Mouse (Mus musculus) retina, postnatal 7 days (tissue): ENCODE data around the gene Dmtf1.
"Not testable (repeated sequence)": the region's sequence is repeated elsewhere in the genome, so short reads cannot be mapped to it uniquely, and the experiment has no call there.

Experiments used
- DNase-seq: peaks from one replicate; pipeline ENCODE4 v3.0.0-alpha.2; 2012; ENCODE audit warnings: low read depth, low spot score

Gene Dmtf1

DNA sequence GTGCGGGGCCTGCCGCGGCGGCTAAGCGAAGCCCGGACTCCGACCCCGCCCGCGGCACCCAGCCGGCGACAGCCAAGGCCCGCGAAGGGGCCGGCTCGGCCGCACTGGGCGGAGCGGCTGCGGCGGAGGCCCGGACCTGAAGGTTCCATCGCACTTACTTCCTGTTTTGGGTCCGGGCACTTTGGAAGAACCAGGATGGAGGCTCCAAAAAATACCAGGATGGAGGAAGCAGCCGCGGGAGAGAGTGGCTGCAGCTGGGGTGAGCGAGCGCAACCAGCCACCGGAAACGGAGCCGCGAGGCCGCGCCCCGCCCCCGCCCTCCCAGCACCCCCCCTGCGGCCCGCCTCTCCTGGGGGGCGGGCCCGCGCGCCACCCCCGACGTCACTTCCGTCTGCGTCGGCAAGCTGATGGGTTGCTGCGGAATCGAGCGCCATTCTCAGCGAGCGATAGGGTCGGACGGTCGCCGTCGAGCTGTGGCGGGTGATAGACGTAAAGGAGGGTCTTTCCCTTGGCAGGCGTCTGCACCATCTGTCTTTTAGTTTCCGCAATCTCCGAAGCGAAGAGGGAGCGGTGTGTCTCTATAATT, at the start of gene Dmtf1:
Gene Dmtf1 (minus strand): TSS at position 321 of the 586 bp plus-strand sequence.
- DNase-seq = peak; percentile 92

DNA sequence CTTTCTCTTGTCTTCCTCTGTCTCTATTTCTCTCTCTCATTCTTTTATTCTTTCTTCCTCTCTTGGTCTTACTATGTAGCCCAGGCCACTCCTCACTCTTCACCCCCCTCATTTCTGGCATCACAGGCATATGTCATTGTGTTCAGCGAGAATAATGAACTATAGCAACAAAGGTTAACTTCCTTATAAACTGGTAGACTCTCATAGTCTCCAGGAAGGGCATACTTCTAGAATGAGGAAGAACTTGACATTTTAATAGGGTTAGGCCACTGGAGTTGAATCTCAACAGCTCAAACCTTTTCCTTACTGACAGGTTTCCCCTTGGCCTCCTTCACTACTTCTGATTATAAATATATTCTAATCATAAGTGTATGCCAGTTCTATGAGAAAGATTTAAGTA, 24.9 kb upstream of the Dmtf1 start:
- DNase-seq = no peak

DNA sequence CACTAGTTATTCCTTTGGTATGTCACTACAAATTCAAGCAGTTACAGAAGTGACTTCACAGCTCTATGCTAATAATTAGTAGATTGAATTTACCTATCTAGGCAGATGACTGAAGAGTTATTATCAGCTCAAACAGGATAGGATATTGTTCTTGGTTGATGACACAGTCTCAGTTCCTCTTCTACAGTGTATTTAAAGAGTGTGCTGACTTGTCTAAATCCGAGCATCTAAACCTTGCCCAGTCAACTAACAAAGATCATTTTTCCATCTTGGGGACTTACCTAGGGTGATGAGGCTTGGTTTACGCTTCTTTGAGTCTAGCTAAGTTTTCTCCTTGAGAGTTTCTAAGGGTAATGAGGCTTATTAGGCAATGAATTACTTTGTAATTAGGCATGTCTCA, 11.7 kb upstream of the Dmtf1 start:
- DNase-seq = no peak

DNA sequence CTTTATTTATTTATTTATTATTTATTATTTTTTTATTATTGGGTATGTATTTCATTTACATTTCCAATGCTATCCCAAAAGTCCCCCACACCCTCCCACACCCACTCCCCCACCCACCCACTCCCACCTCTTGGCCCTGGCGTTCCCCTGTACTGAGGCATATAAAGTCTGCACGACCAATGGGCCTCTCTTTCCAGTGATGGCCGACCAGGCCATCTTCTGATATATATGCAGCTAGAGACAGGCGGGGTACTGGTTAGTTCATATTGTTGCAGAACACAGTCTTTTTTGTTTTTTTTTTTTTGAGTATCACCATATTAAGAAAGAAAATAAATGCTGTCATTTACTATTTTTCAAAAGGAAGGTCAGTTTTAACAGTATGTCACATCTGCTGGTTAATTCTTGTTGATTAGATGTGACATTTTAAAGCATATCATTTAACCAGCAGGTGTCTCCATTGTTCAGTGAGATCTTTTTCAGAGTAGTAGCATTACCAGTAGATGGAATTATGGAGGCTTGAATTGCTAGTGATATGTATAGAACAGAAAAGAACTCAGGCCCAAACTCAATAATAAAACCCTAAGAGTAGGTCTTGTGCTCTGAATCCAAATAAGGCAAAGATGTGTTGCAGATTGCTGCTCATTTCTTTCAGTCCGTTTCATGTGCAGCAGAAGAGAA, 7.9 kb upstream of the Dmtf1 start:
- peak; percentile 23 for DNase-seq

DNA sequence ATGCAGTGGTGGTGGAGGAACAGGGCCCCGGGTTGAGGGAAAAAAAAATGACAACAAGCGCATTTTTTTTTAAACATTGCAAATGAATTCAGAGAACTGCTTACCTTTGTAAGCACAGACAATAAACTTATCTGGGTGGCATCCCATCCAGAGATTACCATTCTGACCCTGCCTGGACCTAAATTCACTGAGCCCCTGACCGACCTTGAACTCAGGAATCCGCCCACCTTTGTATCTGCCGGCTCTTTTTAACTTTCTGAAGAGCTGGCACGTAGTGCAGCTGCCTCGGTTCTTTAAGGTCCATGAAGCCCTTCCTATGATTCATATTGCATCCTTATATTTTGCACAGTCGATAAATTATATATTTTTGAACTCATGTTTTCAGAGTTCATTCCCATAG, 4.8 kb upstream of the Dmtf1 start:
- DNase-seq = no peak

DNA sequence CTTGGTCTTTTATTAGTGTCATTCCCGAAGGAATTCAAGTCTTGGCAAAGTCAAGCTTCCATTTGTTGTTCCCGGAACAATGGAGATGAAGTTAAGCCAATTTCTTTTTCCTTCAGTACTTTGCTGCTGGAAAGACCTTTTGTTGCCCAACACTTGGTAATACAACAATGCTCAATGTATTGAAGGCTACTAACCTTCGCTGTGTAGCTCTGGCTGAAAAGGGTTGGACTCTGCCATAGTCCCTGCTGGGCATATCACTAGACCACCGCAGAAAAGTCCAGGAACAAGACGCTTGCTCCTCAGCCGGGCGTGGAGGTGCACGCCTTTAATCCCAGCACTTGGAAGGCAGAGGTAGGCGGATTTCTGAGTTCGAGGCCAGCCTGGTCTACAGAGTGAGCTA, 3.6 kb upstream of the Dmtf1 start:
- DNase-seq = not testable (repeated sequence)

DNA sequence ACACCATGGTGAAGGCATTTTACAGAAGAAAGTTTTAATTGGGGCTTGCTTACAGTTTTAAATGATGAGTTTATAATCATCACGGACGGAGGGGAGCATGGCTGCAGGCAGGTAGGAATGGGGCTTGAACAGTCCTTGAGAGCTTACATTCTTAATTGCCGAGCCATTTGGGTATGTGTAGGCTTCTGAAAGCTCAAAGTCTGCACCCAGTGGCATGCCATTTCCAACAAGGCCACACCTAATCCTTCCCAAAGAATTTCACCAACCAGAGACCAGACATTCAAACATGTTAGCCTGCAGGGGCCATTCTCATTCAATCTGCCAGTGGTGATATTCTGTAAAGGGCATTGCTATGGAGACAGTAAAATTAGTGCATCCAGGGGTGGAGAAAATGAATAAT, 1.8 kb upstream of the Dmtf1 start:
- DNase-seq = no peak

DNA sequence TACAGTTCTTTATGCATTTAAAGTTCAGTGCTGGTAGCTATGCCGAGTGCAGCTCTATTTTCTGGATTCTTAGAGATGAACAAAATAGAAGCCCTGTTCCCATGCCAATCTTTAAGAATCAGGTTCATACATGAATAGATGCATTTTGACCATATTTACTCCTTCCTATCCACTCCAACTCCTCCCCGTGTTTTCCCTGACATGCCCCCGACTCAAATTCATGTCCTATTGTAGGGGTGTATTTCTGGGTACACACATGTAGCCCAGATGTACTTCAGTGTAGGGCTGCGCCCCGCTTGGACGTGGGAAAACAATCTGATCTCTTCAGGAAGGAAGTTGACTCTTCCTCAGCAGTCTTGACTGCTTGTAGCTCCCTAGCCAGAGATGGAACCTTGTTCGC, 512 bp upstream of the Dmtf1 start:
- DNase-seq = no peak

DNA sequence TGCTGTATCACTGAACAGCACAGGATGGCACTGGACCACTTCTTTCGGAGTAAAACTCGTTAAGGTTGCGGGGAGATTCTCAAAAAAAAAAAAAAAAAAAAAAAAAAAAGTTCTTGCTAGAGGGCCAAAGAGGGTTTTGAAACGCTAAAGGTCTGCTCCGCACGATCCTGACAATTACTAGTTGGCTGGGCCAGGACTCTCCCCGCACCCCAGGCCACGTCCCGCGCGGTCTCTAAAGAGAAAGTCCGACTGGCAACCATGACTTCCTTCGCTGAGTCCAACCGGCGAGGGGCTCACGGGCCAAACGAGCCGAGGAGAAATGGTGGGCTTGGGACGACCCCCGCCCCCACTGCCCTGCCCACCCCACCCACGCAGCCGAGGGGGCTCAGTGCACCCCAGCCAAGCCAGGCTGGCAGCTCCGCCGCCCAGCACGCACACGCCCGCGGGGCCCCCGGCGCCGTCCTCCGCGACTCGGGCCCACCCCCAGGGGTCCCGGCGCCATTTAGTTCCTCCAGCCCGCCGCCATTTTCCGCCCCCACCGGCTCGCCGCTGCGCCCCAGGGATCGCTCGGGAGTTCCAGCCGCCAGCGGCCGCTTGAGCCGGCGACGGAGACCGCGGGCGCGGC, 633 bp downstream of the Dmtf1 start:
- no peak for DNase-seq

DNA sequence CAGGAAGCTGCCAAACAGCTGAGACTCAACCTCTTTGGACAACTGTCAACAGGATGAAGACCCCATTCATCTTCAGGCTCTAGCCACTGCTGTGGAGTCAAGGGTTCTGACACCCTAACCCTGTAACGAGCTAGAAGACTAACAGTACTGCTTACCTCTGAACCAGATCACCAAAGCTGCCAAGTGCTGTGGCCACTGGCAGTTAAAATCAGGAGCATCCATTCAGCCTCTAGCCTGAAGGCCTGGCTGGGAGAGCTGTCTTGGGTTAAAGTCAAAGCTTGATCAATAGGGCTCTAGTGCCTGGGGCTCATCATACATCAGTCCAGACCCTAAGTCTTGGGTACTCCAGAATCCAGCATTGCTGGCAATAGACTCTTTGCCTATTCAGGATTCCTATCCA, 4.2 kb downstream of the Dmtf1 start:
- DNase-seq = no peak

DNA sequence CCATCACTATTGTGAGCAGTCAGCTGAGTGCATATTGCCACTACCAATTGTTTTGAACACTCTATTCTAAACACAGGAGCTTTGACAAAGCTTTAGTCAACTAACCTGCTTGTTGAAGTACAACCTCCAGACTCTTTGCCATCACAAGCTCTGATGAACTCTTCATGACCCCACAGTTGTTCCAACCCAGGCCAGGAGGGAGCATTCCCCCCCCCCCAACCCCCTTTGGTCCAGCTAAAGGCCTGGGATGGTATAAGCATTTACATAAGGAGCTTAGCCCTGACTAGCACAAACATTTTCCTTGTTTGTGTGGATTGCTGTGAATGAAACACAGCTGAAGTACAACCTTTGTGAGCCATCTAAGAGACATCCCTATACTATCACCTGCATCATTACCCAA, 4.8 kb downstream of the Dmtf1 start:
- DNase-seq = peak; percentile 40

DNA sequence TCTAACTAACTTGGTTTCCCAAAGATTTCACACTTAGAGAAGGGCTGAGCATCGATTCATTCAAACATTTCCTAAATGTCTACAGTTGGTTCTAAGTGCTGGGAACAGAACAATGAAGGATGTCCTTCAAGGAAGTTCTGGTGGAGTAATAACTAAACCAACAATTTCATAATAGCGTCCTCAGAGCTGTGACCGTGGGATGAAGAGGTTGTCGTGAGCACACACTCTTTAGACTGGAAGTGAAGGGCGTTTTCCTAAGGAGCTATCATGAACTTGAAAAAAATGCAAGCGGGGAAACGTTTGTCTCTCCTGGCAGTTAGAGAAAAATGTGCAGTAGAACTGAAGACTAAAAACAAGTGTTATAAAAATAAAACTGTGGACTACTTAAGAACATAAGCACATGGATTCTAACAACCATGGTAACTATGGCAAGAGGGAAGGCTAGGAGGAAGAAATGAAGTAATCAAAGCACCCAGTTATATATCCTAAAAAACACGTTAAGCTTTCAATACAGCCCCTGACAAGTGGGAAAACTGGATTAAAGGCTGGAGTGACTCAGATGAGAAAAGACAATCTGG, 12.2 kb downstream of the Dmtf1 start:
- DNase-seq = no peak

DNA sequence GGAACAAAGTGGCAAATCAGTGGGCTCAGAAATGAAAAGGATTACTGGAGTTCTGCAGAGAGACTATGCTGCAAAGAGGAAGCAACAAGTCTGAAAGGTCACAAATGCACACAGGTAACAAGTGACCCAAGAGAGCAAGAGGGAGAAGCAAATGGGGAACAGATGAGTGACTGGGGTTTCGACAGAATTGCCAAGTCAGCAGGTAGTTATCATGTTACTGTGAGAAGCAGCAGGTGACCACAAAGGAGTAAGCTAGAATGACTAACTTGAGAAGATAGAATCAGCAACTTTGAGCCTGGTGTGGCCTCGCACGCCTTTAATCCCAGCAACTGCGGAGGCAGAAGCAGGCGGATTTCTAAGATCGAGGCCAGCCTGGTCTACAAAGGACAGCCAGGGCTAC, 19.2 kb downstream of the Dmtf1 start:
- no peak for DNase-seq

DNA sequence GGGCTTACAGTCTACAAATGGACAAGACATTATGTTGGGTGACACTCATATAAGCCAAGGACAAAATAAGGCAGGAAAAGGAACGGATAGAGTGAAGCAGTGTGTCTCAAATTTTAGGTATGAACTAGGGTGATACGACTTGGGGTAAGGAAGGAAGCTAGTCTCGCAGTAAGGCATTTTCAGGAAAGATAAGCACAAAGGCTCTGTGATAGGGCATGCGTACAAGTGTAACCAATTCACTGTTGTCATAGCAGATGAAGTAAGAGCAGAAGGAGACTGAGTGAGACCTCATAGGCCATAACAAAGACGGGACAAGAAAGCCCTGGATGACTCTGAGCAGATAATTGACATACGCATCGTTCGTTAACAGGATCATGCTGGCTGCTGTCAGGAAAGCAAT, 20.9 kb downstream of the Dmtf1 start:
- DNase-seq = no peak

DNA sequence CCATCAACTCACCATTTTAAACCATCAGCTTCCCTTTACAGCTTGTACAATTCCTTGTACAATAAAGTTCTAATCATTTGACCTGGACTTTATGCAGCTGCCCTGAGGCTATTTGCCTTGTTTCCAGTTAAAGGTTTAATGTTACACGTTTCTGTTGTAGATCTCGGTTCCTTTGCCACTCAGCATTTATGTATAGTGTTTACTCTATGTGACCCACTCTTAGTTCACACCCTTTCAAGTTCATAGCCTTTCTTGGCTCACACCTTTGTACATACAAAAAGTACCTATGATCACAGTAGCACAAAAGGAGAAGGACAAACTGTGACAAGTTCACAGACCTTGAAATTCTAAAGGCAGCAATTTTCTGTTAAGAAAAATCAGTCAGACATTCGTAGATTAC, 26.0 kb downstream of the Dmtf1 start:
- DNase-seq = no peak

DNA sequence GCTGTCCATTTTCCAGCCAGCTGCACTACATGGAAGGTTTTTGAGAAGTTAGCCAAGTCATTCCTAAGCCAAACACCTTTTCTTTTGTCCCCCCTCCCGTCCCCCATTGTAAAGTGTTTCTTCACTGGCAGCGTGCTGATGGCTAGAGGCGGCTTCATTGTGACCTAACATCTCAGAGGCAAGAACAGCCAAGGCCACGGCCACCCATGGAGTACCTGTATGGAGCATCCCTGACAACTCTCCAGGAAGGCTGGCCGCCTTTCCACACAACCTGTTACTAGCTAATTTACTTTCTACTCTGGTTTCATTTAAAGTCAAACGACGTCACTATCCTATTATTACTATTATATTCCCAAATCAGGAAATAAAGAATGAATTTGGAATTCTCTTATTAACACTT, 29.8 kb downstream of the Dmtf1 start:
- no peak for DNase-seq

DNA sequence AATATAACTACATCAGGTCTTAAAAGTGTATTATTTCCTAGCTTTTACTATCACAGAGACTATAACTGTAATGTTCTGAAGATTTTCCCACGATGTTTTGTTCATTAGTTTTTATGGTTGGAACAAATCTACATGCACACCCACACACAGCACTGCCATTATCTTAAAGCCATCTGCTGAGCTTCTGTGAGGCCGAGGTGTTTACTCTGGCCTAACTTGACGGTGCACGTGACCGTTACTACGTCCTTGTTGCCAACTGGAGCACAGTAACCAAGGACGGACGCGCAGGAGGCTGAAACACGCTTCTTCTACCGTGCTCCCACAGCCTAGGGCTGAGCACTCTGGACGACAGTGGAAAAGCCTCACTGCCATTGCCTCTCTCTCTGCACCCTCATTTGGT, 33.0 kb downstream of the Dmtf1 start:
- DNase-seq = no peak

DNA sequence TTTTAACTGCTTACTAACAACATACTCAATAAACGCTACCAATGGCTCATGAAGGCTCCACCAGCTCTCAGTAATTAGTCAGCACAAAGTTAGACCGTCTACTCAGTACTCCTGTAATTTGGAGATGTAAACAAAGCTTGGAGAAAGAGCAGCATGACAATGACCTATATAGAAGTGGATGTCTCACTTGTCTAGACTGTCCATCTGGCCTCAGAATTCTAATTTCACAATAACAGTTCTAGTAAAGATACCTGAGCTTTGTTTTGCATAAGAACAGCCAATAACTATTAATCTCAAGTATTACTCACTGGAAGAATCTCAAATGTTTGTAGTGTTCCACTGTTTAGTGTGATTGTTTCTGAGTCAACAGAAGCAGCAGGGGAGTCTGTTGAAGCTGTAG, 37.4 kb downstream of the Dmtf1 start:
- no peak for DNase-seq

DNA sequence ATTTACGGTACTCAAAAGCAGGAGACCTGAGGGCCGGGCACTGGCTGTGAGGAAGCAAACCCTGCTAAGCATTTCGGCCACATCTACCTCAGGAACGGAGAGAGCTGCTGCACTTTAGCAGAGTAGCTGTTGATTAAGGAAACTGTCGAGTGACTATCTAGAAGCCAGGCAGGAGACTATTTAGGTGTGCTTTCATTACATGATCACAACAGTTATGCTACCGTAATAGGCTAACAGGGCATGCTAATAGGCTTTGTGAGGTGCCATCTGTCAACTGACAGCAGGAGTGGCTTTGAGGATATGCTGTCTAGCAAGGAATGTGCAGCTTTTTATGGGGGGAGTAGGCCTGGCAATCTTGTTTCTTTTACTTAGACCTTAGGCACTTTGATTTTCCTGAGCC, 47.4 kb downstream of the Dmtf1 start:
- peak; percentile 82 for DNase-seq

DNA sequence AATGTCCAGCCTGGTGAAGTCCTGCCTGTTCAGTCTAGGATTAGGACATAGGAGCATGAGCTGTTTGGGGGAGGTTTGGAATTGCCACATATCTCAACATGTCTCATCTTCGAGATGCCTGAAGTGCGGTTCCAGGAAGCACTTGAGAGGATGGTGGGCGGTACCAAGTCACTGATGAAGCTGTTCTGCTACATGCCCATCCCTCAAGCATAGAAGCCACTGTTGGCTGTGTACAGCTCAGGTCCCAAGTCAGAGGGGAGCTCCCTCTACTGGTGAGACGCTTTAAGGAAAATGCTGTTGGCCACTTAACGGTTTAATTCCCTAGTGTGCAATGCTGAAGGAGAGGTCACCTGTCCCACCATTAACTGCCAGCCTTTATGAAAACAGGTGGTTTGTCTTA, 49.8 kb downstream of the Dmtf1 start:
- DNase-seq = peak; percentile 56

DNA sequence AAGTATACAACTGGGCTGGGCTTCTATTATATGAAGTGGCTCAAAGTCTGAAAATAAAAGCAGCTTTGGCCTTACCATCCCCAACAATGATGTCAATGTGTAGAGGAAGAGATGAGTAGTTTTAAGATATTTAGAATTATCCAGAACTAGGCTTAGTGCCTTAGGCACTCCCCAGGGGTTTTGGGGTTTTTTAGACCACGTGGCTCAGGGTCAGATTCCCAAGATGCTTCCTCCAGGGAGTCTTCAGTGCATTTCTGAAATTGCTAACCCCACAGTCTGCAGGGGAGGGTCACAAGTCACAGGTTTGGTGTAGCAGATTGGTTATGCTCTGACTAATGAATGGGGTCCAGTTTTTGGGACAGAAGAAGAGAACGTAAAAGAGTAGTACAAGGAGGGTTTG, 50.3 kb downstream of the Dmtf1 start:
- no peak for DNase-seq

DNA sequence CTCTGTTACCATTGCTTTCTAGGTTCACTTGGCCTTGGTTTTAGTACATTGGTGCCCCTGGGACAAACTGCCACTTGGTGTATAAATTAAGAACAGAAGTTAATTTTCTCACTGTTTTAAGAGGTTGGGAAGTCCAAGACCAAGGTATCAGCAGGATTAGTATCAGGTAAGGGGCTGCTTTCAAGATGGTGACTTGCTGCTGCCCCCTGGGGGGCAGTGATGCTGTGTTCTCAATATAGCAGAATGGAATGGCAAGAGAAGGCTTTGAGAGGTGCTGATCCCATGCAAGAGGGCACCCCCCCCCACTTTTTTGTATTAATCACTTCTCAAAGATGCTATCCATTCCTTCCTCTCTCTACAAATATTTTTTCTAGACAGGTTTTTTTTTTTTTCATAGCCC, 52.0 kb downstream of the Dmtf1 start:
- DNase-seq = no peak

DNA sequence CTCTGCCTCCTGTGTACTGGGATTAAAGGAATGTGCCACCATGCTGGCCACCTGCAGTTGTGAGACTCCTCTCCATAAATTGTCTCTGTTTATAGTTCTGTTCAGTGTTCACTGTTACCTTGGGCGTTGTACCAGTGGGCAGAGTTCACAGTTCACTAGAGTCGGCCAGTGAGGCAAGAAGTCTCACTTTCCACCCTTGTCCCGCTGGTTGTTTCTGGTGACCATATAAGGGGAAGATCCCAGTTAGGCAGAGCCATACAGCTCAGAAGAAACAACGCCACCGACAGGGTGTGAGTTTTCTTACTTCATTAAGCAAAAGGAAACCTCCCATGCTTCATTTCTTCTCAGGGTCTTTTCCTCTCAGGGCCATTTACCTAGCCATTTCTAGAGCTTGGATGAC, 53.1 kb downstream of the Dmtf1 start:
- no peak for DNase-seq
